Mouse (Mus musculus) forebrain, postnatal 0 days (tissue): Measurements from ENCODE around the gene Tas2r137. TPM values are rescaled to one million over a fixed set of nuclear protein-coding genes. Genes with fewer than 3 reads are reported as not detected.
A peak's percentile ranks its signal among the peaks of the same experiment; 100 is the strongest.

Experiments
- ATAC-seq: fragments of 200-750 bp; cut with Nextera tagmentation; 2 replicates; pipeline ENCODE4 v1.8.0; 2017; ENCODE audit warnings: mild to moderate bottlenecking, moderate library complexity
- DNase-seq: peaks from one replicate; pipeline ENCODE4 v3.0.0-alpha.2; 2015
- H3K27ac ChIP-seq: fragments of 300-500 bp; sonication (generic); 2 replicates; pipeline ENCODE4 v1.5.1; 2014; ENCODE audit warnings: low read depth, mild to moderate bottlenecking, antibody characterized with exemption, low read length, moderate library complexity, mixed read lengths
- H3K27me3 ChIP-seq: fragments of 300-500 bp; sonication (generic); 2 replicates; pipeline ENCODE4 v1.6.1; 2014; ENCODE audit warnings: mild to moderate bottlenecking, low read length, mixed read lengths; ENCODE audit not compliant: insufficient read depth
- H3K36me3 ChIP-seq: fragments of 300-500 bp; sonication (generic); 2 replicates; pipeline ENCODE4 v1.6.1; 2014; ENCODE audit warnings: mild to moderate bottlenecking, moderate library complexity; ENCODE audit not compliant: insufficient read depth
- H3K4me1 ChIP-seq: fragments of 300-500 bp; sonication (generic); 2 replicates; pipeline ENCODE4 v1.6.1; 2014; ENCODE audit warnings: antibody characterized with exemption; ENCODE audit not compliant: insufficient read depth
- H3K4me2 ChIP-seq: fragments of 300-500 bp; sonication (generic); 2 replicates; pipeline ENCODE4 v1.6.1; 2014; ENCODE audit warnings: low read depth, mild to moderate bottlenecking, moderate library complexity
- H3K4me3 ChIP-seq: fragments of 300-500 bp; sonication (generic); 2 replicates; pipeline ENCODE4 v1.5.1; 2014; ENCODE audit warnings: low read depth, low read length, mixed read lengths
- H3K9ac ChIP-seq: fragments of 300-500 bp; sonication (generic); 2 replicates; pipeline ENCODE4 v1.6.1; 2014; ENCODE audit warnings: mild to moderate bottlenecking
- H3K9me3 ChIP-seq: fragments of 300-500 bp; sonication (generic); 2 replicates; pipeline ENCODE4 v1.6.1; 2016; ENCODE audit warnings: low read length
- CTCF ChIP-seq: sonication (generic); IDR thresholded peaks from 2 replicates; pipeline ENCODE4 v1.5.1; 2016; ENCODE audit warnings: antibody characterized with exemption, control low read depth, low read depth
- WGBS: fragments of 180-500 bp; shearing (Covaris S2); extraction: QIAGEN DNeasy Blood & Tissue Kit; methylation state at CpG from one replicate; pipeline ENCODE4 v1.1.7; 2014; 5-methylcytosine and 5-hydroxymethylcytosine counted together
- polyA plus RNA-seq: library from polyadenylated mRNA; unstranded; fragments of >200 nt; fragmentation: Nextera tagmentation; extraction: Ambion mirVana; gene quantifications from 2 replicates; pipeline ENCODE4 v1.2.1, GENCODE M21; 2015
- total RNA-seq: library from RNA; depleted of rRNA; stranded (reverse); fragments of >200 nt; gene quantifications from 2 replicates; pipeline ENCODE4 v1.2.3, GENCODE M21; 2014; rRNA removed

Tas2r137 gene
- total and polyA plus RNA-seq, 2 experiments from 2014 or later, result 0.14 TPM; not detected in 1

DNA sequence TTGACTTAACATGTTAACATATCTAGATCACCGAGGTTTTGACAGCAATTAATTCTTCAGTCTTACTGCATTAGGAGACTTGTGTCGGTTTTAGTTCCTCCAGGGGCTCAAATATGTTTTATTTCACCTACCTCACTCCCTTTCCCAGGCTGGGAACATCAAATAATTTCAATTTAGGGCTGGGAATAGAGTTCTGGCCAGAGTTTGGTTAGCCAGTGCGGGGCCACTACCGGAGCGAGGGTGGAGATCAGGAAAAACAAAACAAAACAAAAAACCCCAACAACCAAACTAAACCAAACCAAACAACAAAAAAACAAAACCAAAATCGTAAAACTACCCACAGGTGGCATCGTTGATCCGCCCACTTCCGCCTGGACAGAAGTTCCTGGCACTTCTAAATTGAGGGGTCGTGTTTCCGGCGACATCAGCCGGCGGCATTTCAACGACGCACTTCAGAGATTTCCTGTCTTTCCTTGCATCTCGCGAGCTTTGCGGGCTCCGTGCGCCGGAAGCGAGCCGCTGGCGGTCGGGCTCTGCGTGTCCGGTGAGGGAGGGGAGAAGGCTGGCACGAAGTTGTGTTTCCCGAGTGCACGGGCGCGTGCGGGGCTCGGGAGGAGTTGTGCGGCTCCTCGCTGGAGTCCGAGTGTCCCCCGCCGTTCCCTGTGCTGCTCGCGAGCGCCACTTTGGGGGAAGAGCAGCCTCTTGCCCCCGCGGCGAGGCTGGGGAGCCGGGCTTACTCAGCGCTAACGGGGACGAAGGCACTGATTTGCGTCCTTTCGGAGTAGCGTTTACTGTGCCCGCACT is 19.9 kb upstream of the Tas2r137 start, which contains the start of gene Ssbp1:
Ssbp1 (plus strand) TSS at position 437 of the 804 bp plus-strand sequence.
- peak; percentile 40; the same call in 1 of the 2 replicates for TF ChIP-seq CTCF
- DNase-seq, result peak; percentile 96
- H3K4me1 ChIP-seq, result peaks cover 5% of the 10 kb centered on the region; the same call in 1 of the 2 replicates
- no peaks in the 10 kb centered on the region for H3K9me3 ChIP-seq
- peak within 1 kb of the TSS; percentile 88 for H3K9ac ChIP-seq
- H3K4me3 ChIP-seq, result peak within 1 kb of the TSS; percentile 84
- H3K27ac ChIP-seq, result peak within 1 kb of the TSS; percentile 94
- H3K4me2 ChIP-seq, result peak within 1 kb of the TSS; percentile 63
- peaks cover 16% of the 10 kb centered on the region for H3K36me3 ChIP-seq
- under 1% methylated on average over 54 of the region's 54 CpGs for WGBS
- no peaks in the 10 kb centered on the region for H3K27me3 ChIP-seq
- ATAC-seq, result peak; percentile 99

DNA sequence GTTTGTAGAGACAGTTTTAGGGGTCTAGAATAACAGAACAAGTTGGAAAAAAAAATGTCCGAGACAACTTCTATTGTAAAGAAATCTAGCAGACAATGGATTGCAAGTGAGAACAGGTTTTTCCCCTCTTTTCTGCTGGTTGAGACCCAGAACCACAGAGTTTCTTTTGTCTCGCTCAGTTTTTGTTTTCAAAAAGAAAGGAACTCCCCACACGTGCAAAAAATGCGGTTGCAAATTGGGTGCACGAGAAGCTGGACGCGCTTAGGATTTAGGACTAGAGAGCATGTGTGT is 19.4 kb upstream of the Tas2r137 start:
- no peak for TF ChIP-seq CTCF
- ATAC-seq, result peak; percentile 7; the same call in 1 of the 2 replicates
- Histone ChIP-seq H3K4me1 (peaks cover 5% of the 10 kb centered on the region; the same call in 1 of the 2 replicates), H3K27ac (peak overlapping the region; percentile 94), H3K36me3 (peaks cover 20% of the 10 kb centered on the region), H3K27me3 (no peaks in the 10 kb centered on the region), H3K4me3 (peak overlapping the region; percentile 84), H3K9me3 (no peaks in the 10 kb centered on the region), H3K4me2 (peak overlapping the region; percentile 63), H3K9ac (peak overlapping the region; percentile 88)
- 0% methylated on average over 7 of the region's 7 CpGs for WGBS
- DNase-seq, result no peak

DNA sequence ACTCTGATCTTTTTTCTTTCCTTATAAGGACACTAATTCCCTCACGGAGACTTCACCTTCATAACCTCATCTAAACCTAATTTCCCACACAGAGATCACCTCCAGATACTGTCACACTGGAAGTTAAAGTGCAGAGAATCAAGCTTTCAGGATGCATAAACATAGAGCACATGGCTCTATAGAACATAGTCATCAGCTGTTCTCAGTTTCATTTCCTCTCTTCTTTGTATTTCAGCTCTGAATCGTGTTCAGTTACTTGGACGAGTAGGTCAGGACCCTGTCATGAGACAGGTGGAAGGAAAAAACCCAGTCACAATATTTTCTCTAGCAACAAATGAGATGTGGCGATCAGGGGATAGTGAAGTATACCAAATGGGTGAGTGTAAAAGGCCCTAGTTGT is 14.9 kb upstream of the Tas2r137 start:
- WGBS, result 89% methylated on average over 4 of the region's 4 CpGs
- no peak for TF ChIP-seq CTCF
- Histone ChIP-seq H3K9me3 (no peaks in the 10 kb centered on the region), H3K4me1 (peaks cover 5% of the 10 kb centered on the region; the same call in 1 of the 2 replicates), H3K27ac (no peak overlapping the region), H3K4me3 (no peak overlapping the region), H3K4me2 (no peak overlapping the region), H3K27me3 (no peaks in the 10 kb centered on the region), H3K9ac (no peak overlapping the region), H3K36me3 (peaks cover 40% of the 10 kb centered on the region)
- DNase-seq, result no peak
- no peak for ATAC-seq

DNA sequence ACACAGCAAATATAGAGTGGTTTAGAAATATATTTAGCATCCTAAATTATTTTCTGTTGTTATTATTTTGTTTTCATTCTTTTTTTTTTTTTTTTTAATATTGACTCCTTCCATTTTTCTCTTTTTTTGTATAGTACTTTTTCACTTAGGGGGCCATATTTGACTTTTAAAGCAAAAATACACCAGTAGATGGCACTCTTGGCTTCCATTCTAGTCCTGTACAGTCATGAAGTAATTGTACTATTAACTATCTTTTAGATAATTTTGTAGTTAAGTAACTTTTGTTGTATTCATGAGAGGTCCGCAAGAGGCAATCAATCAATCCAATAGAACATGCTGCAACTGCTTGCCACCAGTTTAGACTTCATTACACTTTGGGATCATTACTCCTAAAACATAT is 11.3 kb upstream of the Tas2r137 start:
- Histone ChIP-seq H3K4me1 (no peaks in the 10 kb centered on the region), H3K27me3 (no peaks in the 10 kb centered on the region), H3K9ac (no peak overlapping the region), H3K9me3 (no peaks in the 10 kb centered on the region), H3K4me3 (no peak overlapping the region), H3K27ac (no peak overlapping the region), H3K4me2 (no peak overlapping the region), H3K36me3 (peaks cover 62% of the 10 kb centered on the region)
- ATAC-seq (no peak), DNase-seq (peak; percentile 59)
- peak; percentile 54 for TF ChIP-seq CTCF
- WGBS, result 75% methylated on average over 1 of the region's 1 CpGs

DNA sequence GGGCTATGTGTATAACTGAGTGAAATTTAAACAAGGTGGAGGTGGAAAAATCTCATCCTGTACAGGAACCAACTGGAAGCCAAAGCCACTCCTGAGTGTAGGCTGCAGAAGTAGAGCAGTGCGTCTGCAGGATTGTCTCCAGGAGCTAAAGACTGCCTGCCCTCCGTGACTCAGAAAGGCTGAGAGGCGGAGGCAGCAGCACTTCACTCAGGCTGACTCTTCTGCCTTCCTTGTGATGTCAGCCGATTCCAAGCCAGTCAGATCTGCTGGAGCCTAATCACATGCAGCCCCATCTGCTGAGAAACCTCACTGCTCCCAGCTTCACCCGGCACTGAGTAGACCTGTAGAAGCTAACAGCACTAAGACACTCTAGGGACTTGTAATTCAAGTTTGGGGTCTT is 8.7 kb upstream of the Tas2r137 start:
- no peaks in the 10 kb centered on the region for H3K4me1 ChIP-seq
- peaks cover 51% of the 10 kb centered on the region for H3K36me3 ChIP-seq
- H3K9me3 ChIP-seq, result no peaks in the 10 kb centered on the region
- ATAC-seq (no peak), DNase-seq (no peak)
- no peak overlapping the region for H3K27ac ChIP-seq
- no peak overlapping the region for H3K9ac ChIP-seq
- WGBS, result 84% methylated on average over 5 of the region's 5 CpGs
- no peak overlapping the region for H3K4me2 ChIP-seq
- H3K27me3 ChIP-seq, result no peaks in the 10 kb centered on the region
- H3K4me3 ChIP-seq, result no peak overlapping the region
- TF ChIP-seq CTCF, result no peak

DNA sequence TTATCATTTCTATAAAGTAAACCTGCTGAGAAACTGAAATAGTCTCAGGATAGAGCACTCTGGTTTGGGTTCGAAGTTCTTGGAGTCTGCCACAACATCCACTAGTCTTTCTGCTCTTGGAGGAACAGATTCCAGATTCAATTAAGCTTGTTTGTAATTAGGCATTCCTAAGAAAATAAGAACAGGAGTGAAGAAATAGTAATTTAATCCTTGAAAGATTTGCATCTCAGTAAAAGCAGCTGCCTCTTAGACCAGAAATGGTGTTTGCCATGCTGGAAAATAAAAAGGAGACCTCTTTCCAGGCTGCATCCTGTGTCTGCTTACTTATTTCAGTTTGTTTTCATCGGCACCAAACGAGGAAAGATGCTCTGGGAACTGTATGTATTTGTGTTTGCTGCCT is 2.2 kb downstream of the Tas2r137 start, which contains the start of gene Tas2r108:
Tas2r108 (plus strand) TSS at position 301 of the 400 bp plus-strand sequence.
- Histone ChIP-seq H3K36me3 (no peaks in the 10 kb centered on the region), H3K4me3 (no peak within 1 kb of the TSS), H3K4me1 (no peaks in the 10 kb centered on the region), H3K27ac (no peak within 1 kb of the TSS), H3K9ac (no peak within 1 kb of the TSS), H3K27me3 (no peaks in the 10 kb centered on the region), H3K9me3 (no peaks in the 10 kb centered on the region), H3K4me2 (no peak within 1 kb of the TSS)
- 76% methylated on average over 3 of the region's 3 CpGs for WGBS
- no peak for DNase-seq
- TF ChIP-seq CTCF, result no peak
- no peak for ATAC-seq

DNA sequence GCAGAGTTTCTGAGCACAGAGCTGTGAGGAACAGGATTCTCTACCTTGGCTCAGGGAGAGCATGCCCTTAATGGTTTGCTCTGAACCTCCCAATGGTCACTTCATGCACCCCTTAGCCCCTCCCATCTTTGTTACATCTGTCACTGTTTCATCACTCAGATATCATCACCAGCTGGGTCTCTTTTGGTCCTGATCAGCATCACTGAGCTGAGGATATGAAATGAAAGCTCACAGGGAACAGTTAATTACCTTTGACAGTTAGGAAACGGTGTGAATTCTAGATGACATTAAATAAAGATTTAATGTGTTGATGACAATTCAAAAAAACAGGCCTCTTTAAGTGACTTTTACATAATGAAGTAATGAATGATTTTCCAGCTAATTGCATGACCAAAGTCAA is 28.4 kb downstream of the Tas2r137 start, which contains the start of gene Prss37:
Prss37 (minus strand) TSS at position 101 of the 400 bp plus-strand sequence.
- Histone ChIP-seq H3K36me3 (no peaks in the 10 kb centered on the region), H3K27ac (no peak within 1 kb of the TSS), H3K4me1 (no peaks in the 10 kb centered on the region), H3K4me2 (no peak within 1 kb of the TSS), H3K9ac (no peak within 1 kb of the TSS), H3K4me3 (no peak within 1 kb of the TSS), H3K9me3 (no peaks in the 10 kb centered on the region), H3K27me3 (no peaks in the 10 kb centered on the region)
- ATAC-seq, result no peak
- no peak for DNase-seq
- no peak for TF ChIP-seq CTCF
- WGBS, result 74% methylated on average over 1 of the region's 1 CpGs

Other genes with a start within 250 kb of the Tas2r137 start
- 73.8 and 85.1 TPM in 2 replicates for gene Agk, start 166.1 kb upstream of the Tas2r137 start, total RNA-seq
- 50.9 and 60.5 TPM in 2 replicates for gene Agk, start 166.1 kb upstream of the Tas2r137 start, polyA plus RNA-seq
- 24.4 and 26.4 TPM in 2 replicates for gene E330009J07Rik, start 55.1 kb upstream of the Tas2r137 start, total RNA-seq
- 6.7 and 10.2 TPM in 2 replicates for gene E330009J07Rik, start 55.1 kb upstream of the Tas2r137 start, polyA plus RNA-seq
- gene Wee2, start 52.1 kb upstream of the Tas2r137 start, total RNA-seq, result not detected in 2 replicates
- 0.13 TPM in 2 replicates for gene Wee2, start 52.1 kb upstream of the Tas2r137 start, polyA plus RNA-seq
- gene Ssbp1, start 19.9 kb upstream of the Tas2r137 start, total RNA-seq, result 25.3 and 29.9 TPM in 2 replicates
- 77.2 and 83.1 TPM in 2 replicates for gene Ssbp1, start 19.9 kb upstream of the Tas2r137 start, polyA plus RNA-seq
- gene Tas2r108, start 2.3 kb downstream of the Tas2r137 start, total RNA-seq, result 1.8 TPM in 1 of 2 replicates, not detected in the other
- not detected in 2 replicates for gene Tas2r108, start 2.3 kb downstream of the Tas2r137 start, polyA plus RNA-seq
- gene Prss37, start 28.3 kb downstream of the Tas2r137 start, total RNA-seq, result not detected in 2 replicates
- not detected in 2 replicates for gene Prss37, start 28.3 kb downstream of the Tas2r137 start, polyA plus RNA-seq
- not detected in 2 replicates for gene Olfr461, start 63.8 kb downstream of the Tas2r137 start, total RNA-seq
- 0.07 TPM in 1 of 2 replicates, not detected in the other for gene Olfr461, start 63.8 kb downstream of the Tas2r137 start, polyA plus RNA-seq
- not detected in 2 replicates for gene Olfr460, start 78.3 kb downstream of the Tas2r137 start, total RNA-seq
- not detected in 2 replicates for gene Olfr460, start 78.3 kb downstream of the Tas2r137 start, polyA plus RNA-seq
- gene Clec5a, start 94.6 kb downstream of the Tas2r137 start, total RNA-seq, result 0.23 and 0.52 TPM in 2 replicates
- gene Clec5a, start 94.6 kb downstream of the Tas2r137 start, polyA plus RNA-seq, result 0.88 and 1.0 TPM in 2 replicates
- not detected in 2 replicates for gene Tas2r138, start 122.1 kb downstream of the Tas2r137 start, total RNA-seq
- not detected in 2 replicates for gene Tas2r138, start 122.1 kb downstream of the Tas2r137 start, polyA plus RNA-seq
- gene Mgam, start 137.6 kb downstream of the Tas2r137 start, total RNA-seq, result 0.23 and 0.62 TPM in 2 replicates
- 0.05 and 0.21 TPM in 2 replicates for gene Mgam, start 137.6 kb downstream of the Tas2r137 start, polyA plus RNA-seq